Mouse (Mus musculus) cortical plate, adult 2 months (tissue): Measurements from ENCODE around the gene Gm10337.

ENCODE experiments used
- CTCF ChIP-seq: fragments of 200-500 bp; IDR thresholded peaks from 2 replicates; pipeline ENCODE4 v1.5.1; 2011; ENCODE audit warnings: mild to moderate bottlenecking, control low read depth, low read length; ENCODE audit not compliant: insufficient read depth; ENCODE audit errors: extremely low read depth
- POLR2A ChIP-seq: fragments of 200-500 bp; IDR thresholded peaks from 2 replicates; pipeline ENCODE4 v1.6.1; 2011; ENCODE audit warnings: mild to moderate bottlenecking, low read length, control low read depth; ENCODE audit not compliant: insufficient read depth; ENCODE audit errors: extremely low read depth

DNA sequence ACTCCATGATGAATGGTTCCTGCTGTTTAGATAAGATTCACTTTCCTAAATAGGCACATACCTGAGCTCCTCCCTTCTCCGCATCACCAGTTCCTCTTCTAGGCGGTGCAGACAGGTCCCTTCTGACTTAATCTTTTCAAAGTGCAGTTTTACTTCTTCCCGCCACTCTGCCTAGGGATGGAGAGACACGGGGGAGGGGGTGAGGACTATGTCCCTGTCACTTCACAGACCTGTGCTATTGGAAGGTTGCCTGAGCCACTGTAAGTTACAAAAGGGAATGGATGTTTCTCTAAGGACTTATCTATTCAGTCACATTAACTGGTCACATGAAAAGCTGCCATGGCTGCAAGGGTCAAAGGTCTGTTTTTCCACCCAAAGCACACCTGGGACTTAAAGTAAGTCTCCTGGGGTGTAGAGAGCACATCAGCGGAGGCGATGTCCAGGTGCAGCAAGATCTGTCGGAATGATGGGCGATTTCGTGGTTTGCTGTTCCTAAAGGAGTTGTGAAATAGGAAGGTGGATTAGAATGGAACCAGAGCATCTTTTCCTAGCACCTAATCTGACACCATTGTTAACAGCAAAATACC is 1.2 kb upstream of the Gm10337 start:
- no peak for TF ChIP-seq POLR2A
- TF ChIP-seq CTCF = no peak
